Mouse (Mus musculus): Measurements from ENCODE around the gene Proser2. TPM values are rescaled to one million over a fixed set of nuclear protein-coding genes. Genes with fewer than 3 reads are reported as not detected.
A peak's percentile ranks its signal among the peaks of the same experiment; 100 is the strongest.

Proser2 gene
- polyA plus RNA-seq (2012; fragmentation: generic; extraction: Trizol), result 1.0 TPM
- long read RNA-seq, experiment 1, full-length matches to known transcripts, result 2 of 5 reads
- long read RNA-seq, experiment 1, partial matches to known transcripts, result 1 of 5 reads
- long read RNA-seq, experiment 1, other reads (novel, unspliced or antisense), result 2 of 5 reads
- long read RNA-seq, experiment 2, full-length matches to known transcripts, result 21 of 26 reads
- long read RNA-seq, experiment 2, partial matches to known transcripts, result 3 of 26 reads
- long read RNA-seq, experiment 2, other reads (novel, unspliced or antisense), result 2 of 26 reads

- no peak for TF ChIP-seq CTCF (IDR thresholded peaks at IDR 0.05; ENCODE audit: control insufficient read depth, insufficient read depth, insufficient read length)
- TF ChIP-seq MYOD1 (IDR thresholded peaks at IDR 0.05; ENCODE audit: control insufficient read depth, insufficient read length, low read depth), result no peak
- no peak for TF ChIP-seq USF1 (IDR thresholded peaks at IDR 0.05; ENCODE audit: low read depth)
- no peak for TF ChIP-seq CEBPB (IDR thresholded peaks at IDR 0.05; ENCODE audit: low read depth)
- TF ChIP-seq FOSL1 (IDR thresholded peaks at IDR 0.05; ENCODE audit: insufficient read depth, low read length, poor library complexity, severe bottlenecking), result no peak
- no peak for TF ChIP-seq MAX (IDR thresholded peaks at IDR 0.05)
- no peak for TF ChIP-seq MYOG (IDR thresholded peaks at IDR 0.05; ENCODE audit: control insufficient read depth, extremely low read depth, insufficient read length)
- no peaks in the 10 kb centered on the region for H3K36me3 ChIP-seq (ENCODE audit: control insufficient read depth, insufficient read depth)
- H3K4me3 ChIP-seq (ENCODE audit: insufficient read depth, poor library complexity, severe bottlenecking), result peak within 1 kb of the TSS; percentile 29
- H3K27me3 ChIP-seq (ENCODE audit: control insufficient read depth, insufficient read depth, insufficient read length), result peaks cover 3% of the 10 kb centered on the region
- no peaks in the 10 kb centered on the region for H3K79me3 ChIP-seq (ENCODE audit: low read depth)
- peak within 1 kb of the TSS; percentile 67 for H3ac ChIP-seq (ENCODE audit: control insufficient read depth, insufficient read length, low read depth)
- no peaks in the 10 kb centered on the region for H3K79me2 ChIP-seq (ENCODE audit: control insufficient read depth, insufficient read depth)
These were observed at the start of gene Proser2 for GRCm38 (mm10) chr2:6129555-6130355. Gene Proser2 (minus strand): TSS chr2:6130211.

- no peaks in the 10 kb centered on the region for H3K36me3 ChIP-seq (ENCODE audit: control insufficient read depth, insufficient read depth)
- H3K4me3 ChIP-seq (ENCODE audit: insufficient read depth, poor library complexity, severe bottlenecking), result no peak overlapping the region
- H3K27me3 ChIP-seq (ENCODE audit: control insufficient read depth, insufficient read depth, insufficient read length), result no peaks in the 10 kb centered on the region
- no peaks in the 10 kb centered on the region for H3K79me2 ChIP-seq (ENCODE audit: control insufficient read depth, insufficient read depth)
- TF ChIP-seq MAX (IDR thresholded peaks at IDR 0.05) (no peak), FOSL1 (IDR thresholded peaks at IDR 0.05; ENCODE audit: insufficient read depth, low read length, poor library complexity, severe bottlenecking) (no peak), MYOG (IDR thresholded peaks at IDR 0.05; ENCODE audit: control insufficient read depth, extremely low read depth, insufficient read length) (no peak), CEBPB (IDR thresholded peaks at IDR 0.05; ENCODE audit: low read depth) (no peak), USF1 (IDR thresholded peaks at IDR 0.05; ENCODE audit: low read depth) (no peak), CTCF (IDR thresholded peaks at IDR 0.05; ENCODE audit: control insufficient read depth, insufficient read depth, insufficient read length) (no peak), MYOD1 (IDR thresholded peaks at IDR 0.05; ENCODE audit: control insufficient read depth, insufficient read length, low read depth) (no peak)
- no peaks in the 10 kb centered on the region for H3K79me3 ChIP-seq (ENCODE audit: low read depth)
- H3ac ChIP-seq (ENCODE audit: control insufficient read depth, insufficient read length, low read depth), result no peak overlapping the region
These were observed 49.7 kb upstream of the Proser2 start for GRCm38 (mm10) chr2:6179749-6180117.

- TF ChIP-seq CTCF (IDR thresholded peaks at IDR 0.05; ENCODE audit: control insufficient read depth, insufficient read depth, insufficient read length) (no peak), USF1 (IDR thresholded peaks at IDR 0.05; ENCODE audit: low read depth) (no peak), MYOD1 (IDR thresholded peaks at IDR 0.05; ENCODE audit: control insufficient read depth, insufficient read length, low read depth) (no peak), MYOG (IDR thresholded peaks at IDR 0.05; ENCODE audit: control insufficient read depth, extremely low read depth, insufficient read length) (no peak), CEBPB (IDR thresholded peaks at IDR 0.05; ENCODE audit: low read depth) (no peak), FOSL1 (IDR thresholded peaks at IDR 0.05; ENCODE audit: insufficient read depth, low read length, poor library complexity, severe bottlenecking) (no peak), MAX (IDR thresholded peaks at IDR 0.05) (no peak)
- H3K79me2 ChIP-seq (ENCODE audit: control insufficient read depth, insufficient read depth), result no peaks in the 10 kb centered on the region
- H3K36me3 ChIP-seq (ENCODE audit: control insufficient read depth, insufficient read depth), result no peaks in the 10 kb centered on the region
- no peak overlapping the region for H3K4me3 ChIP-seq (ENCODE audit: insufficient read depth, poor library complexity, severe bottlenecking)
- H3K27me3 ChIP-seq (ENCODE audit: control insufficient read depth, insufficient read depth, insufficient read length), result no peaks in the 10 kb centered on the region
- H3K79me3 ChIP-seq (ENCODE audit: low read depth), result no peaks in the 10 kb centered on the region
- no peak overlapping the region for H3ac ChIP-seq (ENCODE audit: control insufficient read depth, insufficient read length, low read depth)
These were observed 49.1 kb upstream of the Proser2 start for GRCm38 (mm10) chr2:6178901-6179748.

- Histone ChIP-seq H3K36me3 (ENCODE audit: control insufficient read depth, insufficient read depth) (no peaks in the 10 kb centered on the region), H3K27me3 (ENCODE audit: control insufficient read depth, insufficient read depth, insufficient read length) (no peaks in the 10 kb centered on the region), H3K79me2 (ENCODE audit: control insufficient read depth, insufficient read depth) (no peaks in the 10 kb centered on the region), H3K4me3 (ENCODE audit: insufficient read depth, poor library complexity, severe bottlenecking) (no peak overlapping the region), H3K79me3 (ENCODE audit: low read depth) (no peaks in the 10 kb centered on the region), H3ac (ENCODE audit: control insufficient read depth, insufficient read length, low read depth) (no peak overlapping the region)
- TF ChIP-seq MAX (IDR thresholded peaks at IDR 0.05), result no peak
- TF ChIP-seq CEBPB (IDR thresholded peaks at IDR 0.05; ENCODE audit: low read depth), result no peak
- no peak for TF ChIP-seq MYOG (IDR thresholded peaks at IDR 0.05; ENCODE audit: control insufficient read depth, extremely low read depth, insufficient read length)
- no peak for TF ChIP-seq FOSL1 (IDR thresholded peaks at IDR 0.05; ENCODE audit: insufficient read depth, low read length, poor library complexity, severe bottlenecking)
- no peak for TF ChIP-seq USF1 (IDR thresholded peaks at IDR 0.05; ENCODE audit: low read depth)
- TF ChIP-seq MYOD1 (IDR thresholded peaks at IDR 0.05; ENCODE audit: control insufficient read depth, insufficient read length, low read depth), result no peak
- TF ChIP-seq CTCF (IDR thresholded peaks at IDR 0.05; ENCODE audit: control insufficient read depth, insufficient read depth, insufficient read length), result no peak
These were observed 43.0 kb upstream of the Proser2 start for GRCm38 (mm10) chr2:6173013-6173412.

GRCm38 (mm10) chr2:6168560-6168959, 38.5 kb upstream of the Proser2 start:
- Histone ChIP-seq H3K27me3 (ENCODE audit: control insufficient read depth, insufficient read depth, insufficient read length) (no peaks in the 10 kb centered on the region), H3K79me3 (ENCODE audit: low read depth) (no peaks in the 10 kb centered on the region)
- TF ChIP-seq CTCF (IDR thresholded peaks at IDR 0.05; ENCODE audit: control insufficient read depth, insufficient read depth, insufficient read length) (no peak), CEBPB (IDR thresholded peaks at IDR 0.05; ENCODE audit: low read depth) (no peak), USF1 (IDR thresholded peaks at IDR 0.05; ENCODE audit: low read depth) (no peak), MAX (IDR thresholded peaks at IDR 0.05) (no peak), MYOG (IDR thresholded peaks at IDR 0.05; ENCODE audit: control insufficient read depth, extremely low read depth, insufficient read length) (no peak), FOSL1 (IDR thresholded peaks at IDR 0.05; ENCODE audit: insufficient read depth, low read length, poor library complexity, severe bottlenecking) (no peak), MYOD1 (IDR thresholded peaks at IDR 0.05; ENCODE audit: control insufficient read depth, insufficient read length, low read depth) (no peak)

More at GRCm38 (mm10) chr2:6168560-6168959, 38.5 kb upstream of the Proser2 start:
- H3K36me3 ChIP-seq (ENCODE audit: control insufficient read depth, insufficient read depth), result no peaks in the 10 kb centered on the region
- no peak overlapping the region for H3K4me3 ChIP-seq (ENCODE audit: insufficient read depth, poor library complexity, severe bottlenecking)
- no peak overlapping the region for H3ac ChIP-seq (ENCODE audit: control insufficient read depth, insufficient read length, low read depth)
- no peaks in the 10 kb centered on the region for H3K79me2 ChIP-seq (ENCODE audit: control insufficient read depth, insufficient read depth)

Data from C2C12 (cell line).